Mouse (Mus musculus) kidney, embryonic 14.5 days (tissue): ENCODE data around the gene Fshb. TPM values are rescaled to one million over a fixed set of nuclear protein-coding genes. Genes with fewer than 3 reads are reported as not detected.

Experiments
- ATAC-seq: fragments of 200-750 bp; cut with Nextera tagmentation; 2 replicates; pipeline ENCODE4 v1.8.0; 2017; ENCODE audit warnings: moderate number of reproducible peaks, mild to moderate bottlenecking, moderate TSS enrichment, moderate library complexity; ENCODE audit not compliant: low FRiP score, low TSS enrichment
- H3K27ac ChIP-seq: fragments of 300-500 bp; sonication (generic); 2 replicates; pipeline ENCODE4 v1.5.1; 2014; ENCODE audit warnings: low read depth, mild to moderate bottlenecking, low read length, moderate library complexity, mixed read lengths
- H3K27me3 ChIP-seq: fragments of 300-500 bp; sonication (generic); 2 replicates; pipeline ENCODE4 v1.6.1; 2014; ENCODE audit warnings: mild to moderate bottlenecking, low read length; ENCODE audit not compliant: control insufficient read depth, insufficient read depth
- H3K36me3 ChIP-seq: fragments of 300-500 bp; sonication (generic); 2 replicates; pipeline ENCODE4 v1.6.1; 2014; ENCODE audit warnings: low read length, mixed read lengths; ENCODE audit not compliant: control insufficient read depth, insufficient read depth
- H3K4me1 ChIP-seq: fragments of 300-500 bp; sonication (generic); 2 replicates; pipeline ENCODE4 v1.6.1; 2014; ENCODE audit warnings: low read length, mixed read lengths; ENCODE audit not compliant: control insufficient read depth, insufficient read depth
- H3K4me2 ChIP-seq: fragments of 300-500 bp; sonication (generic); replicated peaks from 2 replicates; pipeline ENCODE4 v1.6.1; 2014; ENCODE audit warnings: low read depth, mild to moderate bottlenecking, low read length
- H3K4me3 ChIP-seq: fragments of 300-500 bp; sonication (generic); 2 replicates; pipeline ENCODE4 v1.5.1; 2014; ENCODE audit warnings: mild to moderate bottlenecking, low read length
- H3K9ac ChIP-seq: fragments of 300-500 bp; sonication (generic); 2 replicates; pipeline ENCODE4 v1.6.1; 2014; ENCODE audit warnings: low read depth, mild to moderate bottlenecking, low read length, moderate library complexity
- H3K9me3 ChIP-seq: fragments of 300-500 bp; sonication (generic); 2 replicates; pipeline ENCODE4 v1.6.1; 2016; ENCODE audit warnings: low read length; ENCODE audit not compliant: control insufficient read depth
- WGBS: fragments of 180-500 bp; shearing (Covaris S2); extraction: QIAGEN DNeasy Blood & Tissue Kit; methylation state at CpG from one replicate; pipeline ENCODE4 v1.1.7; 2014; 5-methylcytosine and 5-hydroxymethylcytosine counted together
- polyA plus RNA-seq: library from polyadenylated mRNA; unstranded; fragments of >200 nt; fragmentation: Nextera tagmentation; extraction: Ambion mirVana; gene quantifications from 2 replicates; pipeline ENCODE4 v1.2.1, GENCODE M21; 2014

Gene Fshb
- not detected in 2 replicates for polyA plus RNA-seq

GRCm38 (mm10) chr2:107059556-107059955 is at the start of gene Fshb:
Gene Fshb, minus strand, starts transcription at chr2:107059656.
- Histone ChIP-seq H3K4me2 (no peak within 1 kb of the TSS), H3K27ac (no peak within 1 kb of the TSS), H3K36me3 (no peaks in the 10 kb centered on the region), H3K4me1 (no peaks in the 10 kb centered on the region), H3K9ac (no peak within 1 kb of the TSS), H3K9me3 (no peaks in the 10 kb centered on the region), H3K27me3 (no peaks in the 10 kb centered on the region), H3K4me3 (no peak within 1 kb of the TSS)
- WGBS = 78% methylated on average over 4 of the region's 4 CpGs
- no peak for ATAC-seq

DNA sequence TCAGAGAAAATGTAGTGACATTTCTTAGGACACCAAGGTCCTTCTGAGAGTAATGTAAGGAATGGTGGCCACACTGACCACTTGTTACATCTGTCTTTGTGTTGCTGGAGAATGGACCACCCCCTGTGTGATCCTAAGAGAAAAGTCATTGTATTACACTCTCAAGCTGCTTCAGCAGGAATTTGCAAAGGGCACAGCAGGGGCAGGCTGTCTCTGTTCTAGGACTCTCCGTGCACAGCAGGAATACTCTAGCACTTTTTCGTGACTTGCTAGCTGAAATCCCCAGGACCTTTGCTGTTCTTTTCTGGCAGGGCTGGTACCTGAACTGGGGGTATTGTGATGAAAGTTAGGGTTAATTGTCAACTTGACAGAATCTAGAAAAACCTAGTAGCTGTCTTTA is 24.8 kb upstream of the Fshb start:
- Histone ChIP-seq H3K4me1 (no peaks in the 10 kb centered on the region), H3K9ac (no peak overlapping the region)
- WGBS = 53% methylated on average over 2 of the region's 2 CpGs

GRCm38 (mm10) chr2:107083071-107083885 is 23.8 kb upstream of the Fshb start:
- Histone ChIP-seq H3K27ac (no peak overlapping the region), H3K9ac (no peak overlapping the region), H3K4me1 (no peaks in the 10 kb centered on the region), H3K36me3 (no peaks in the 10 kb centered on the region), H3K9me3 (no peaks in the 10 kb centered on the region), H3K4me2 (no peak overlapping the region), H3K27me3 (no peaks in the 10 kb centered on the region), H3K4me3 (no peak overlapping the region)
- ATAC-seq = no peak
- 58% methylated on average over 14 of the region's 14 CpGs for WGBS

More for the DNA sequence above, 24.8 kb upstream of the Fshb start:
- ATAC-seq = no peak
- Histone ChIP-seq H3K36me3 (no peaks in the 10 kb centered on the region), H3K9me3 (no peaks in the 10 kb centered on the region), H3K4me3 (no peak overlapping the region), H3K27ac (no peak overlapping the region), H3K4me2 (no peak overlapping the region), H3K27me3 (no peaks in the 10 kb centered on the region)

GRCm38 (mm10) chr2:107063260-107063659 is 3.8 kb upstream of the Fshb start:
- H3K36me3 ChIP-seq = no peaks in the 10 kb centered on the region
- H3K27ac ChIP-seq = no peak overlapping the region
- no peak overlapping the region for H3K4me2 ChIP-seq
- ATAC-seq = no peak
- no peaks in the 10 kb centered on the region for H3K27me3 ChIP-seq
- H3K9me3 ChIP-seq = no peaks in the 10 kb centered on the region
- no peak overlapping the region for H3K9ac ChIP-seq
- WGBS = 44% methylated on average over 2 of the region's 2 CpGs
- H3K4me3 ChIP-seq = no peak overlapping the region
- no peaks in the 10 kb centered on the region for H3K4me1 ChIP-seq

DNA sequence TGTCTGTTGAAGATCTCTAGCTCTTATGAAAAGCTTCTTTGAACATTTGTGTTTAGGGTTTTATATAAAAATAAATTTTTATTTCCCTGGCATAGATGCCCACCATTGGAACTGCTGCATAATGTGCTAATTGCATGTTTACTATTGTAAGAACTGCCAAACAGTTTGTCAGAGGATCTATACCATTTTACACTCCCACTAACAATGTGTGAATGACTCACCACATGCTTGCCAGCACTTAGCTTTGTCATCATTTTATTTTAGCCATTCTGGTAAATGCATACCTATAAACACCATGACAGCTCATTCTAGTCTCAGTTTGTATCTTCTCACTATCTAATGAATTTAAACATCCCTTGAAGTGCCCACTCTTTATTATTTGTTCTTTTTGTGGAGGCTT is 13.5 kb downstream of the Fshb start:
- no peak for ATAC-seq

DNA sequence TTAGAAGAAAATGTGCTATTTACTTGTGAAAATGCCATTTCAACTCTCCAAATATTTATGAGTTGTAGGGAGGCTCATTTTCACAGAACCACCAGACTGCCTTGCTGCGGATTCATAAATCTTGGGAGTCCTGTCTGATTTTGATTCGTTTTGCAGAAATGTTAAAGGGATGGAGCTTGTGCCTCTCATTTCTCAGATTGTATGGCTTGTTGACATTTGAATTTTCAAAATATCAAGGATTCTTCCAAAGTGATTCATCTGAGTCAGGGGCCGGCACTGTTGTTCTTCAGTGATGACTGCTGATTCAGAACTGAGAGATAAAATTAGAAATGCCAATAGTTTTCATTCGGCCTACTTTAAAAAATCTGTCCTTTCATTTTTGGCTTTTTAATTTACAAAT is 18.6 kb downstream of the Fshb start:
- Histone ChIP-seq H3K9ac (no peak overlapping the region), H3K4me1 (no peaks in the 10 kb centered on the region), H3K4me3 (no peak overlapping the region), H3K27me3 (no peaks in the 10 kb centered on the region), H3K4me2 (no peak overlapping the region), H3K27ac (no peak overlapping the region), H3K36me3 (no peaks in the 10 kb centered on the region), H3K9me3 (no peaks in the 10 kb centered on the region)
- ATAC-seq = no peak
- WGBS = 77% methylated on average over 4 of the region's 4 CpGs

More for the DNA sequence above, 13.5 kb downstream of the Fshb start:
- H3K36me3 ChIP-seq = no peaks in the 10 kb centered on the region
- H3K4me2 ChIP-seq = no peak overlapping the region
- H3K9ac ChIP-seq = no peak overlapping the region
- no peak overlapping the region for H3K4me3 ChIP-seq
- H3K27me3 ChIP-seq = no peaks in the 10 kb centered on the region
- H3K27ac ChIP-seq = no peak overlapping the region
- no peaks in the 10 kb centered on the region for H3K9me3 ChIP-seq
- H3K4me1 ChIP-seq = no peaks in the 10 kb centered on the region

DNA sequence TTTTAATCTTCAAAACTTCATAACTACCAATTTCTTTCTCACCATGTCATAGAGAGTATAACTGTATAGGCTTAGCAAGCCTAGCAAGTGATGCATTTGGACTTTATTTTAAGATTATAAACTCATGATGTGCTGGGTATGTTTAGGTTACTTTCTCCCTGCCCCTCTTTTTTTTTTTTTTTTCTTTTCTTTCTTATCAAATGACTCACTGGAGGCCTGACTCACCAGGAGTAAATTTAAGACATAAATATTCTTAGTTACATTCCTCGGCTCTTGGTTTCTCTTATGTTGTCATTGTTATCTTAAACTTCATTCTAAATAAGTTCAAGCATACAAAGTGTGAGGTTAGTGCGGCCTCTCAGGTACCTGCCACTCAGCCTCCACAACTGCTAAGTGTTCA is 23.5 kb downstream of the Fshb start:
- Histone ChIP-seq H3K4me3 (no peak overlapping the region), H3K9ac (no peak overlapping the region), H3K9me3 (no peaks in the 10 kb centered on the region), H3K36me3 (no peaks in the 10 kb centered on the region), H3K27ac (no peak overlapping the region), H3K4me2 (no peak overlapping the region), H3K4me1 (no peaks in the 10 kb centered on the region), H3K27me3 (no peaks in the 10 kb centered on the region)
- ATAC-seq = no peak
- WGBS = 76% methylated on average over 2 of the region's 2 CpGs

- no peak for ATAC-seq
Observed at GRCm38 (mm10) chr2:107024694-107025093, 34.8 kb downstream of the Fshb start.

GRCm38 (mm10) chr2:107022713-107023112 is 36.7 kb downstream of the Fshb start:
- Histone ChIP-seq H3K4me1 (no peaks in the 10 kb centered on the region), H3K4me3 (no peak overlapping the region), H3K9me3 (no peaks in the 10 kb centered on the region), H3K9ac (no peak overlapping the region), H3K27me3 (no peaks in the 10 kb centered on the region), H3K27ac (no peak overlapping the region), H3K4me2 (no peak overlapping the region), H3K36me3 (no peaks in the 10 kb centered on the region)
- 95% methylated on average over 5 of the region's 5 CpGs for WGBS
- no peak for ATAC-seq

More at GRCm38 (mm10) chr2:107024694-107025093, 34.8 kb downstream of the Fshb start:
- no peak overlapping the region for H3K4me2 ChIP-seq
- no peak overlapping the region for H3K27ac ChIP-seq
- no peaks in the 10 kb centered on the region for H3K36me3 ChIP-seq
- no peaks in the 10 kb centered on the region for H3K9me3 ChIP-seq
- H3K27me3 ChIP-seq = no peaks in the 10 kb centered on the region
- no peak overlapping the region for H3K9ac ChIP-seq
- WGBS = 53% methylated on average over 4 of the region's 4 CpGs
- H3K4me1 ChIP-seq = no peaks in the 10 kb centered on the region
- H3K4me3 ChIP-seq = no peak overlapping the region
